Mouse (Mus musculus) liver, embryonic 14.5 days (tissue): Measurements from ENCODE around the gene Eri3. TPM values are rescaled to one million over a fixed set of nuclear protein-coding genes. Genes with fewer than 3 reads are reported as not detected.

Experiments
- ATAC-seq: fragments of 200-750 bp; cut with Nextera tagmentation; 2 replicates; pipeline ENCODE4 v1.8.0; 2017; ENCODE audit warnings: moderate number of reproducible peaks, mild to moderate bottlenecking, moderate library complexity; ENCODE audit not compliant: insufficient read depth
- DNase-seq, 3 experiments: peaks; one replicate each; pipeline ENCODE4 v3.0.0-alpha.2; 2012 to 2013; ENCODE audit warnings: low read depth in 3 of 3, low spot score in 3 of 3
- H3K27ac ChIP-seq: fragments of 300-500 bp; sonication (generic); 2 replicates; pipeline ENCODE4 v1.5.1; 2014; ENCODE audit warnings: moderate library complexity, mild to moderate bottlenecking, control low read depth, inconsistent platforms
- H3K27me3 ChIP-seq: fragments of 300-500 bp; sonication (generic); 2 replicates; pipeline ENCODE4 v1.6.1; 2014; ENCODE audit warnings: mild to moderate bottlenecking, low read length, moderate library complexity; ENCODE audit not compliant: control insufficient read depth, insufficient read depth
- H3K36me3 ChIP-seq: fragments of 300-500 bp; sonication (generic); replicated peaks from 2 replicates; pipeline ENCODE4 v1.6.1; 2014; ENCODE audit warnings: low read depth; ENCODE audit not compliant: control insufficient read depth, insufficient read depth
- H3K4me1 ChIP-seq, 2 experiments: fragments of 200-500 bp in 1 of 2; fragments of 300-500 bp in 1 of 2; sonication (generic) in 1 of 2; replicated peaks; 2 replicates each; pipeline ENCODE4 v1.6.1; 2012 to 2014; ENCODE audit warnings: antibody characterized with exemption in 1 of 2, inconsistent platforms in 1 of 2, low read length in 1 of 2; ENCODE audit not compliant: control insufficient read depth in 2 of 2, insufficient read depth in 2 of 2
- H3K4me2 ChIP-seq: fragments of 300-500 bp; sonication (generic); 2 replicates; pipeline ENCODE4 v1.6.1; 2014; ENCODE audit warnings: low read depth, mild to moderate bottlenecking, control low read depth, moderate library complexity
- H3K4me3 ChIP-seq, 2 experiments: fragments of 200-500 bp in 1 of 2; fragments of 300-500 bp in 1 of 2; sonication (generic) in 1 of 2; 2 replicates each; pipeline ENCODE4 v1.5.1; 2012 to 2014; ENCODE audit warnings: low read depth in 2 of 2, low read length in 2 of 2, mild to moderate bottlenecking in 2 of 2, control low read depth in 1 of 2, inconsistent platforms in 1 of 2, moderate library complexity in 1 of 2; ENCODE audit not compliant: insufficient read depth in 1 of 2
- H3K9ac ChIP-seq: fragments of 300-500 bp; sonication (generic); replicated peaks from 2 replicates; pipeline ENCODE4 v1.6.1; 2014; ENCODE audit warnings: mild to moderate bottlenecking, control low read depth, moderate library complexity
- H3K9me3 ChIP-seq: fragments of 300-500 bp; sonication (generic); 2 replicates; pipeline ENCODE4 v1.6.1; 2016; ENCODE audit warnings: low read length, mixed read lengths; ENCODE audit not compliant: control insufficient read depth
- CTCF ChIP-seq: IDR thresholded peaks from 2 replicates; pipeline ENCODE4 v1.5.1; 2016; ENCODE audit warnings: antibody characterized with exemption, low read depth, control low read depth
- EP300 ChIP-seq: IDR thresholded peaks from 2 replicates; pipeline ENCODE4 v1.6.1; 2016; ENCODE audit warnings: antibody characterized with exemption, low read depth
- WGBS: fragments of 180-500 bp; shearing (Covaris S2); extraction: QIAGEN DNeasy Blood & Tissue Kit; methylation state at CpG from one replicate; pipeline ENCODE4 v1.1.7; 2014; ENCODE audit not compliant: insufficient replicate concordance; 5-methylcytosine and 5-hydroxymethylcytosine counted together
- microRNA-seq: library from miRNA; unstranded; fragments of <30 nt; microRNA quantifications from one replicate; pipeline ENCODE4, GENCODE M21; 2016
- polyA plus RNA-seq, 2 experiments: library from polyadenylated mRNA; depleted of rRNA in 1 of 2; stranded (reverse) in 1 of 2; unstranded in 1 of 2; fragments of >200 nt; fragmentation: Nextera tagmentation in 1 of 2; extraction: Ambion mirVana in 1 of 2; gene quantifications; 2 replicates each; pipeline versions ENCODE4 v1.2.1 to v1.2.3; 2012 to 2014

The Eri3 gene
- polyA plus RNA-seq, 2 experiments, result 20.1 to 29.8 TPM

DNA sequence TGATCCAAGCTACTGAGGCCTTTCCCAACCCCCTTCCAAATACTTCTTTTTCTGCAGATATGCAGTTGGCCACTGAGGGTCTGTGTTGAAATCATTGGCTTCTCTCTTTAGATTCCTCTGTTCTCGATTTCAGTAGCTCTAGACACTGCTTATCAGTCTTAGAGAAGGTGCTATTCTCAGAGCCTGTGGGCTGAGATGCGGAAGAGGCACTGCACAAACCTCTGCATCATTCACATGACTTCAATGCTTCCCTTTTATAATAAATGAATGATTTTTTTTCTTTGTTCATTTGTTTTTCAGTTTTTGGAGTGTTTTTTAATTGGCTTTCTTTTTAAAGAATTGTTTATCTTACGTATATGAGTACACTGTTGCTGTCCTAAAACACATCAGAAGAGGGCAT, 162.1 kb downstream of the Eri3 start:
- Histone ChIP-seq H3K9ac (no peak overlapping the region), H3K4me2 (no peak overlapping the region), H3K36me3 (no peaks in the 10 kb centered on the region), H3K27me3 (no peaks in the 10 kb centered on the region), H3K27ac (no peak overlapping the region), H3K4me3 (no peak overlapping the region), H3K9me3 (no peaks in the 10 kb centered on the region), H3K4me1 (no peaks in the 10 kb centered on the region)
- no peak for DNase-seq
- no peak for ATAC-seq
- WGBS, result 45% methylated on average over 3 of the region's 3 CpGs
- TF ChIP-seq EP300 (no peak), CTCF (no peak)

DNA sequence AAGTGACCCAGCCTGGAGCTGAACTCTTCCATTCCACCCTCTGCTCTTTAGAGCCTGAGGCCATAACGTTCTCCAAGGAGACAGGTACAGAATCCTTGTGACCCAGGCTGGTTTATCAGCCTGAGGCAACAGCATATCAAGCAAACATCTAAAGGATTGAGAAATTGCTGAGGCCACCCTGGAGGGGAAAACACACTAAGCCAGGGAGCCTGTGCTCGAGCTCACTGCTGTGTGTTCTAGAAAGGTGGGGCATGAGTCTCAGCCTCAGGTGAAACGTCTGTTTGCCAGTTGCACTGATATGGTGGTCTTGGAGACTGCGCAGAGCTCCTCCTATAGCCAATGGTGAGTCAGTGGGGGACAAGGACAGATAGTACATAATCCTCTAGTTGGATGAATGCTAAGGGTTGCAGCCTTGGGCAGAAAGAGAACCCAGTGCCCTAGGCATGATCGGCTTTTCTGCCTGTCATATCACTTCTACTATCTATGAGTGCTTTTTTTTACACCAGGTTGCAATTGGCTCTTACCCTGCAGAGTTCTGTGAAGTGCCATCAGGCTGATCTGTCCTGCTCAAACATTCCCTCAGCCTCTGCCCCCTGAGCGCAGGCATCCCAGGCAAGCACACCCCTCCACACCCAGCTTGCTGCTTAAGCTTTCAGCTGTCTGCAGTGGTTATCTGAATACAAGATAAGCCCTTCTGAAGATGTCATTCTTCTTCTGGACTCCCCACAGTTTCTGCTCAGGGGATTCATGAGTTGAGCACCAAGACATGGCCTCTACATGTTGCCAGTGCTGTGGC, 163.3 kb downstream of the Eri3 start:
- TF ChIP-seq CTCF (no peak), EP300 (no peak)
- Histone ChIP-seq H3K4me1 (no peaks in the 10 kb centered on the region), H3K27me3 (no peaks in the 10 kb centered on the region), H3K36me3 (no peaks in the 10 kb centered on the region), H3K9ac (no peak overlapping the region), H3K9me3 (no peaks in the 10 kb centered on the region), H3K27ac (no peak overlapping the region), H3K4me3 (no peak overlapping the region), H3K4me2 (no peak overlapping the region)
- DNase-seq (no peak), ATAC-seq (no peak)
- WGBS, result 57% methylated on average over 6 of the region's 6 CpGs

Small RNAs within 50 kb of the gene (microRNA-seq; reads per million reads assigned to microRNA genes)
- not detected for gene Gm25559

Other genes with a start within 250 kb of the Eri3 start
- 29.0 and 29.1 TPM in 2 replicates for gene Rnf220, start 53.3 kb upstream of the Eri3 start, polyA plus RNA-seq (2012; rRNA removed)
- gene Rnf220, start 53.3 kb upstream of the Eri3 start, polyA plus RNA-seq (2014; fragmentation: Nextera tagmentation; extraction: Ambion mirVana), result 17.9 and 23.2 TPM in 2 replicates
- gene Dmap1, start 131.9 kb downstream of the Eri3 start, polyA plus RNA-seq (2012; rRNA removed), result 10.7 and 14.1 TPM in 2 replicates
- gene Dmap1, start 131.9 kb downstream of the Eri3 start, polyA plus RNA-seq (2014; fragmentation: Nextera tagmentation; extraction: Ambion mirVana), result 19.2 and 25.4 TPM in 2 replicates
- not detected in 2 replicates for gene Gm12845, start 174.0 kb downstream of the Eri3 start, polyA plus RNA-seq (2012; rRNA removed)
- gene Gm12845, start 174.0 kb downstream of the Eri3 start, polyA plus RNA-seq (2014; fragmentation: Nextera tagmentation; extraction: Ambion mirVana), result not detected in 2 replicates
- not detected in 2 replicates for gene Klf17, start 215.3 kb downstream of the Eri3 start, polyA plus RNA-seq (2012; rRNA removed)
- not detected in 2 replicates for gene Klf17, start 215.3 kb downstream of the Eri3 start, polyA plus RNA-seq (2014; fragmentation: Nextera tagmentation; extraction: Ambion mirVana)